Mouse (Mus musculus) stomach, postnatal 0 days (tissue): ENCODE measurements at regions not wholly inside any gene's neighbourhood (a gene's known extent, or its start where the extent isn't known, plus 50 kb on each side); places are given as distances from the start of the nearest gene placed in this dataset.

Experiments used
- CTCF ChIP-seq: IDR thresholded peaks from 2 replicates; pipeline ENCODE4 v1.5.1; 2016; ENCODE audit warnings: antibody characterized with exemption, low read depth, mild to moderate bottlenecking, moderate library complexity
- EP300 ChIP-seq: optimal IDR thresholded peaks from 2 replicates; pipeline ENCODE3; 2016; ENCODE audit warnings: antibody characterized with exemption

GRCm38 (mm10) chr10:71727746-71728145 is 380.2 kb downstream of the Ipmk start:
- TF ChIP-seq EP300 (no peak), CTCF (no peak)
